Mouse (Mus musculus): ENCODE data around the gene Pde10a.

GRCm38 (mm10) chr17:8640741-8641480 lies 115.7 kb downstream of the Pde10a start:
- TF ChIP-seq POLR2A (IDR thresholded peaks at IDR 0.05; ENCODE audit: control insufficient read depth, low read depth, low read length): no peak
- no peak for TF ChIP-seq CTCF (IDR thresholded peaks at IDR 0.05; ENCODE audit: control insufficient read depth, insufficient read depth, insufficient replicate concordance, low read depth, low read length)
